10 mouse cellular contexts compared by ENCODE assay signal in the genomic region with DNA sequence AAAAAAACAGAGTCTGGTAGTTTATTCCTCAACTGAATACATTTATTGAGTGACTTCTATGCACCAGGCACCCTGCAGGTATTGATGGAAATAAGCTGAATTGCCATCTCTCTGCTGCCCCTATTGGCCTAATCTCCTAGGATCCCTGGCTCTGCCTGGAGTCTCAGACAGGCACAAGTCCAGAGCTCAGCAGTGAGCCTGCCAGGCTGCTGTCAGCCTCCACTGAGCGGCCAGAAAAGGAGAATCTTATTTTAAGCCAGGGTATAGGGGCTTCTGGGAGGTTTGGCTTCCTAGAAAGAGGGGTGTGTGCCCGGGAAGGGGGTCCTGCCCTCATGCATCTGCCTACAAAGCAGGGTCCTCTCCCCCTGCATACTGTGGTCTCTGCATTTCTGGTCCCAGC. TPM values are rescaled to one million over a fixed set of nuclear protein-coding genes. Genes with fewer than 3 reads are reported as not detected.
DNase-seq lines count a peak whose midpoint lies in the region; ATAC-seq and TF ChIP-seq lines count a peak whose summit lies in the region.
"Had no signal": no experiment of that assay in that cellular context is flagged by ENCODE, and none has a peak within 500 bp of the region (broad histone marks: within the 10 kb centered on the region; RNA-seq: fewer than 3 reads in every experiment).

No protein-coding gene starts in this region.

- no peak for ATAC-seq in kidney, embryonic 15.5 days (replicated peaks; ENCODE audit: low FRiP score)
- no peak for ATAC-seq in monocyte, adult 5-6 weeks (replicated peaks; ENCODE audit: insufficient number of reproducible peaks, low FRiP score, low TSS enrichment, poor library complexity, severe bottlenecking)

- TF ChIP-seq CTCF in layer of hippocampus, adult 2 months (conservative IDR thresholded peaks at IDR 0.05), result peak; percentile 75

- H3K9me3 ChIP-seq in kidney, embryonic 15.5 days (replicated peaks), result no peaks in the 10 kb centered on the region
- H3K9me3 ChIP-seq: heart, embryonic 13.5 days; neural tube, embryonic 12.5 days had no signal

- H3K27me3 ChIP-seq in kidney, embryonic 15.5 days, result peaks cover 14% of the 10 kb centered on the region; the same call in 1 of the 2 replicates
- H3K27me3 ChIP-seq: neural tube, embryonic 12.5 days had no signal

- no peak overlapping the region for H3K27ac ChIP-seq in kidney, embryonic 15.5 days
- no peak overlapping the region for H3K27ac ChIP-seq in layer of hippocampus, adult 2 months
- no peak overlapping the region for H3K27ac ChIP-seq in macrophage
- H3K27ac ChIP-seq: heart, embryonic 13.5 days; neural tube, embryonic 12.5 days had no signal

- H3K4me1 ChIP-seq in kidney, embryonic 15.5 days, result peaks cover 21% of the 10 kb centered on the region

- DNase-seq in kidney, adult 11 months, result peak; percentile 69
- peak; percentile 31 for DNase-seq in Muller cell, postnatal 12 days (ENCODE audit: inconsistent ontology term)
- peak; percentile 24 for DNase-seq in cerebellum, adult 9-10 months
- DNase-seq in gastrocnemius, postnatal 25 days, result peak; percentile 40
- DNase-seq in layer of hippocampus, adult 2 months (ENCODE audit: low spot score in 2 of 2), result peak; percentile 22 to 29

- no peak overlapping the region for H3K4me3 ChIP-seq in kidney, embryonic 15.5 days (replicated peaks)
- no peak overlapping the region for H3K4me3 ChIP-seq in layer of hippocampus, adult 2 months
- peak overlapping the region; percentile 69; the same call in 1 of the 2 replicates for H3K4me3 ChIP-seq in macrophage (ENCODE audit: inconsistent target)
- H3K4me3 ChIP-seq: neural tube, embryonic 12.5 days had no signal

- peaks cover 30% of the 10 kb centered on the region; the same call in 1 of the 2 replicates for H3K79me2 ChIP-seq in macrophage (ENCODE audit: inconsistent target)

- no peak overlapping the region for H3K9ac ChIP-seq in kidney, embryonic 15.5 days
- H3K9ac ChIP-seq: heart, embryonic 13.5 days; neural tube, embryonic 12.5 days had no signal

- 39% methylated on average over 2 of the region's 2 CpGs for WGBS in kidney, embryonic 15.5 days
- 65% methylated on average over 2 of the region's 2 CpGs for WGBS in macrophage (ENCODE audit: missing documents)

- H3K36me3 ChIP-seq in kidney, embryonic 15.5 days, result no peaks in the 10 kb centered on the region
- no peaks in the 10 kb centered on the region for H3K36me3 ChIP-seq in macrophage (ENCODE audit: inconsistent target)
- H3K36me3 ChIP-seq: heart, embryonic 13.5 days; neural tube, embryonic 12.5 days had no signal

- H3K4me2 ChIP-seq in kidney, embryonic 15.5 days, result no peak overlapping the region
- H3K4me2 ChIP-seq: neural tube, embryonic 12.5 days had no signal

RNA-seq across cellular contexts. Expression of a gene that starts 1.4 kb away (rescaled TPM):
- 0.90 and 1.1 TPM in 2 replicates for polyA plus RNA-seq in kidney, embryonic 15.5 days (2015; fragmentation: Nextera tagmentation; extraction: Ambion mirVana)
- 1 to 10 TPM; 1.7 to 3.8 TPM for total RNA-seq in gastrocnemius, postnatal 25 days (2021)
- total RNA-seq in layer of hippocampus, adult 2 months (2021), result 1 to 10 TPM in 1 of 2 experiments, under 1 TPM in 1; 0.87 to 1.5 TPM
- total RNA-seq in macrophage (2018; cell fraction: chromatin; rRNA removed), result 100 to 1,000 TPM; 118 to 408 (median 284) TPM
- 10 to 100 TPM; 22.7 to 54.5 (median 35.5) TPM for total RNA-seq in macrophage (2018; cell fraction: cytosol; rRNA removed)
- 100 to 1,000 TPM in 24 of 26 experiments, 10 to 100 TPM in 2; 84.1 to 205 (median 139) TPM for total RNA-seq in macrophage (2018; cell fraction: nucleus; rRNA removed)
- polyA plus RNA-seq in macrophage (2018), result 18.1 to 23.7 TPM (median 19.6 TPM) in 3 replicates
- total RNA-seq in monocyte, adult 5-6 weeks (2017), result 6.4 to 20.3 TPM (median 10.3 TPM) in 3 replicates

RNA-seq across cellular contexts. Expression of a gene that starts 31.5 kb away (rescaled TPM):
- polyA plus RNA-seq in kidney, embryonic 15.5 days (2015; fragmentation: Nextera tagmentation; extraction: Ambion mirVana), result 37.0 and 39.5 TPM in 2 replicates
- total RNA-seq in gastrocnemius, postnatal 25 days (2021), result 10 to 100 TPM in 1 of 2 experiments, 1 to 10 TPM in 1; 9.1 to 15.6 TPM
- 1 to 10 TPM; 2.2 to 2.5 TPM for total RNA-seq in layer of hippocampus, adult 2 months (2021)
- total RNA-seq in macrophage (2018; cell fraction: chromatin; rRNA removed), result 1 to 10 TPM in 3 of 26 experiments, under 1 TPM in 19, not detected in 4; 0.17 to 4.1 (median 0.44) TPM
- 1 to 10 TPM in 7 of 26 experiments, under 1 TPM in 19; 0.23 to 1.5 (median 0.92) TPM for total RNA-seq in macrophage (2018; cell fraction: cytosol; rRNA removed)
- 1 to 10 TPM in 9 of 26 experiments, under 1 TPM in 15, not detected in 2; 0.19 to 2.2 (median 0.78) TPM for total RNA-seq in macrophage (2018; cell fraction: nucleus; rRNA removed)
- polyA plus RNA-seq in macrophage (2018), result 0.62 to 1.4 TPM (median 0.96 TPM) in 3 replicates
- 0.38 to 0.64 TPM (median 0.58 TPM) in 3 replicates for total RNA-seq in monocyte, adult 5-6 weeks (2017)
